Mouse (Mus musculus) E14TG2a.4 (cell line): ENCODE measurements around the gene Gm12394.

Experiments
- CTCF ChIP-seq: conservative IDR thresholded peaks from 2 replicates; pipeline ENCODE4 v1.5.1; 2014; ENCODE audit warnings: low read length
- POU5F1 ChIP-seq: IDR thresholded peaks from 2 replicates; pipeline ENCODE4 v1.6.1; 2014; ENCODE audit warnings: low read length, borderline replicate concordance

- TF ChIP-seq CTCF (no peak), POU5F1 (no peak)
These were observed 42.3 kb upstream of the Gm12394 start for GRCm38 (mm10) chr4:42898914-42899313.
